Mouse (Mus musculus) midbrain, postnatal 0 days (tissue): ENCODE results near the gene Nemp2. TPM values are rescaled to one million over a fixed set of nuclear protein-coding genes. Genes with fewer than 3 reads are reported as not detected.
A peak's percentile ranks its signal among the peaks of the same experiment; 100 is the strongest.

ENCODE experiments used
- ATAC-seq: fragments of 200-750 bp; cut with Nextera tagmentation; 2 replicates; pipeline ENCODE4 v1.8.0; 2017; ENCODE audit warnings: moderate number of reproducible peaks, mild to moderate bottlenecking, moderate TSS enrichment, moderate library complexity; ENCODE audit not compliant: low FRiP score
- DNase-seq: peaks from one replicate; pipeline ENCODE4 v3.0.0-alpha.2; 2015; ENCODE audit warnings: low spot score
- H3K27ac ChIP-seq: fragments of 300-500 bp; sonication (generic); 2 replicates; pipeline ENCODE4 v1.5.1; 2014; ENCODE audit warnings: low read depth, mild to moderate bottlenecking, low read length, mixed read lengths
- H3K27me3 ChIP-seq: fragments of 300-500 bp; sonication (generic); 2 replicates; pipeline ENCODE4 v1.6.1; 2014; ENCODE audit warnings: low read length, control low read depth, mixed read lengths; ENCODE audit not compliant: insufficient read depth
- H3K36me3 ChIP-seq: fragments of 300-500 bp; sonication (generic); 2 replicates; pipeline ENCODE4 v1.6.1; 2014; ENCODE audit warnings: low read length, control low read depth, mixed read lengths; ENCODE audit not compliant: insufficient read depth
- H3K4me1 ChIP-seq: fragments of 300-500 bp; sonication (generic); 2 replicates; pipeline ENCODE4 v1.6.1; 2014; ENCODE audit warnings: mild to moderate bottlenecking, control low read depth, antibody characterized with exemption, low read length, mixed read lengths; ENCODE audit not compliant: insufficient read depth
- H3K4me2 ChIP-seq: fragments of 300-500 bp; sonication (generic); 2 replicates; pipeline ENCODE4 v1.6.1; 2014; ENCODE audit warnings: low read depth, mild to moderate bottlenecking, low read length, mixed read lengths; ENCODE audit not compliant: poor library complexity, severe bottlenecking
- H3K4me3 ChIP-seq: fragments of 300-500 bp; sonication (generic); 2 replicates; pipeline ENCODE4 v1.5.1; 2014; ENCODE audit warnings: low read depth, mild to moderate bottlenecking, low read length, moderate library complexity
- H3K9ac ChIP-seq: fragments of 300-500 bp; sonication (generic); replicated peaks from 2 replicates; pipeline ENCODE4 v1.6.1; 2014; ENCODE audit warnings: mild to moderate bottlenecking, low read length, moderate library complexity, mixed read lengths; ENCODE audit not compliant: poor library complexity, severe bottlenecking
- H3K9me3 ChIP-seq: fragments of 300-500 bp; sonication (generic); 2 replicates; pipeline ENCODE4 v1.6.1; 2016; ENCODE audit warnings: low read length, control low read depth
- CTCF ChIP-seq: IDR thresholded peaks from 2 replicates; pipeline ENCODE4 v1.5.1; 2016; ENCODE audit warnings: antibody characterized with exemption, mild to moderate bottlenecking
- WGBS: fragments of 180-500 bp; shearing (Covaris S2); extraction: QIAGEN DNeasy Blood & Tissue Kit; methylation state at CpG from one replicate; pipeline ENCODE4 v1.1.7; 2014; 5-methylcytosine and 5-hydroxymethylcytosine counted together
- polyA plus RNA-seq: library from polyadenylated mRNA; unstranded; fragments of >200 nt; fragmentation: Nextera tagmentation; extraction: Ambion mirVana; gene quantifications from 2 replicates; pipeline ENCODE4 v1.2.1, GENCODE M21; 2015
- total RNA-seq: library from RNA; depleted of rRNA; stranded (reverse); fragments of >200 nt; gene quantifications from 2 replicates; pipeline ENCODE4 v1.2.3, GENCODE M21; 2014

Nemp2 gene
- total and polyA plus RNA-seq, 2 experiments from 2014 or later: 3.4 to 7.5 TPM

DNA sequence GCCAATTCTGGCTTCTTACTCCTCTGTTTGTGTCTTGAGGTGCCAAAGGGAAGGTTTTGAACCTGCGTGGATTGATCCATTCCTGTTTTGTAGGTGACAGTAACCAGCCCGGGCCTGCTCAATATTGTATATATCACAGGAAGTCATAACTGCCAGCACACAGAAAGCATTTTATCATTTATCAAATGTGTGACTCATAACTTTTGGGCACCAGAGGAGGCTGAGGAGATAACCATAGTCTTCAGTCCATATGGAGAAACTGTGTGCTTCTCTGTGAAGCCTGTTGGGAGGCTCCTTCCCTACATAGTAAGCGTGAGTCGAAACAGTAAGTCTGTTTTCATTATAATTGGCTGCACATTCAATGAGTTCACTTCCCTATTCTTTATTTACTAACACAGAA is 10.2 kb downstream of the Nemp2 start:
- no peak for TF ChIP-seq CTCF
- Histone ChIP-seq H3K36me3 (peaks cover 7% of the 10 kb centered on the region; the same call in 1 of the 2 replicates), H3K4me3 (no peak overlapping the region), H3K9ac (no peak overlapping the region), H3K9me3 (no peaks in the 10 kb centered on the region), H3K27ac (no peak overlapping the region), H3K27me3 (no peaks in the 10 kb centered on the region), H3K4me1 (no peaks in the 10 kb centered on the region), H3K4me2 (no peak overlapping the region)
- DNase-seq (no peak), ATAC-seq (no peak)
- WGBS: 95% methylated on average over 4 of the region's 4 CpGs

- 78% methylated on average over 11 of the region's 11 CpGs for WGBS
- Histone ChIP-seq H3K27ac (no peak overlapping the region), H3K9me3 (no peaks in the 10 kb centered on the region), H3K36me3 (peaks cover 10% of the 10 kb centered on the region; the same call in 1 of the 2 replicates), H3K4me3 (no peak overlapping the region), H3K27me3 (no peaks in the 10 kb centered on the region), H3K9ac (no peak overlapping the region), H3K4me2 (no peak overlapping the region), H3K4me1 (no peaks in the 10 kb centered on the region)
- DNase-seq (peak; percentile 90), ATAC-seq (peak; percentile 88)
- TF ChIP-seq CTCF: peak; percentile 86
Measured at GRCm38 (mm10) chr1:52648153-52649027, 17.9 kb downstream of the Nemp2 start.

DNA sequence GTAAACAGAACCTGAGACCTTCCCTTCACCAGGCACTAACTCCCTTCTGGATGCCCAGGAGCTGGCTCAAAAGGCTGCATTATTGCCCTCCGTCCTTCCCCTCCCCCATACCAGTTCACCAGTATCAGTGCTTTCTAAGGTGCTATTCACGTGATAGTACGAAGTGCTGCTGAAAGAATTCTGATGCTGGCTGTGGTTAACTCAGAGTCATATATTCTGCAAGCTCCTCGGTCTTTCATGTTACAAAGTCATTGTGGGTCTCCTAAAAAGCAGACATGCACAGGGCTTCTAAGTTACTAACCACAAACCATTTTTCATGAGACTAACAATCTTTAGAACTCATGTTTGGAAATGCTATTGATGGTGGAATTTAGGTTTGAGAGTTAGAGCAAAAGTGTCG is 19.6 kb downstream of the Nemp2 start:
- Histone ChIP-seq H3K27me3 (no peaks in the 10 kb centered on the region), H3K4me2 (no peak overlapping the region), H3K36me3 (peaks cover 10% of the 10 kb centered on the region; the same call in 1 of the 2 replicates), H3K4me3 (no peak overlapping the region), H3K9ac (no peak overlapping the region), H3K9me3 (no peaks in the 10 kb centered on the region), H3K27ac (no peak overlapping the region), H3K4me1 (no peaks in the 10 kb centered on the region)
- no peak for TF ChIP-seq CTCF
- ATAC-seq: no peak
- no peak for DNase-seq
- 94% methylated on average over 5 of the region's 5 CpGs for WGBS

DNA sequence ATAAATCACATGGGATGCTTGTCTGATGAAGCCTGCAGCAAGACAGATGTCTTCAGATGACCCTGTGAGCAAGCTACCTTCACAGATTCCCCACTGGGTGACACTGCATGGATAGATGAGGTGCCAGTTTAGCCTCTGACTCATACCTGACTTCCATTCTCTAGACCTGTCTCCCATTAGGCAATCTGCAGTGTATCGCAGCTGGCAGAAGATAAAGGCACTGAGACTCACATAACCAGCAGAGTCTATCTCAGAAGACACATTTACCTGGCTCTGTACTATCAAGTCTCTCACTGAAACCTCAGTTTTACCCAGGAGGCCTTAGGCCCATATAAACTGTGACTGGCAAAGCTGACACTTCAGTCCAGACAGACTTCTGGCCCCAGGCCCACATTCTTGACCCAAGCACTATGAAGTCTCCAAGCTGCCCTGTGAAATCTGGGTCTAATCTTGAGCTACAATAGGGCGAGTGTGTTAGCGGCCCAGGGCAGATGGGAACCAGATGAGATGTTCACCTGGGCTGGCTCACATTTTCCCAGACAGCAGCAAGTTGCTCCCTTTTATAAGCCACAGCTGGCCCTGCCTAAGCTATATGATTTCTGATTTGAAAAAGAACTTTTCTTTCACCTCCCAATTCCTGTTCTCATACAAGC is 22.2 kb downstream of the Nemp2 start:
- no peak for ATAC-seq

GRCm38 (mm10) chr1:52653366-52653765 is 22.9 kb downstream of the Nemp2 start:
- H3K4me3 ChIP-seq: no peak overlapping the region
- no peak for TF ChIP-seq CTCF
- H3K36me3 ChIP-seq: peaks cover 13% of the 10 kb centered on the region; the same call in 1 of the 2 replicates
- DNase-seq (no peak), ATAC-seq (no peak)
- no peak overlapping the region for H3K9ac ChIP-seq
- no peaks in the 10 kb centered on the region for H3K27me3 ChIP-seq
- WGBS: 91% methylated on average over 1 of the region's 1 CpGs
- H3K4me1 ChIP-seq: no peaks in the 10 kb centered on the region
- no peak overlapping the region for H3K27ac ChIP-seq
- H3K4me2 ChIP-seq: no peak overlapping the region
- no peaks in the 10 kb centered on the region for H3K9me3 ChIP-seq

More for the DNA sequence above, 22.2 kb downstream of the Nemp2 start:
- Histone ChIP-seq H3K9me3 (no peaks in the 10 kb centered on the region), H3K9ac (no peak overlapping the region), H3K27ac (no peak overlapping the region), H3K27me3 (no peaks in the 10 kb centered on the region), H3K4me3 (no peak overlapping the region), H3K4me1 (no peaks in the 10 kb centered on the region), H3K36me3 (peaks cover 8% of the 10 kb centered on the region; the same call in 1 of the 2 replicates), H3K4me2 (no peak overlapping the region)
- TF ChIP-seq CTCF: no peak
- DNase-seq: no peak
- 90% methylated on average over 3 of the region's 3 CpGs for WGBS

DNA sequence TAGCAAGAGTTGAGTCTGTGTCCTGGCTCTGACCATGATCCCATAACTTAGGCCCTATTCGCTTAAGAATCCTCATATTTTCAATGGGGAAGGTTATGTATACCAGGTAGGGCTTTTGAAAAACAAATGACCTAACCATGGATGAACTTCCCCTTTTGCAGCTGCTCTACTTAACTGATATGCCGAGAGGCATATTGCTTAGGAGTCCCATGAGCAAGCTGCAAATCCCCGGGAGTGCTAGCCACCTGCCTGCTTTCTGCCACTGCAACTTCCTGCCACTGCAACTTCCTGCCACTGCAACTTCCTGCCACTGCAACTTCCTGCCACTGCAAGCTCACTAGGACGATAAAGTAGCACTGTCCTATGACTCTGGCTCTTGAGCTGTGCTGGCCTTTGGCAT is 24.6 kb downstream of the Nemp2 start:
- H3K27ac ChIP-seq: no peak overlapping the region
- H3K4me3 ChIP-seq: no peak overlapping the region
- TF ChIP-seq CTCF: no peak
- WGBS: 84% methylated on average over 4 of the region's 4 CpGs
- DNase-seq: no peak
- H3K9ac ChIP-seq: no peak overlapping the region
- H3K27me3 ChIP-seq: no peaks in the 10 kb centered on the region
- no peak overlapping the region for H3K4me2 ChIP-seq
- no peaks in the 10 kb centered on the region for H3K9me3 ChIP-seq
- H3K36me3 ChIP-seq: peaks cover 17% of the 10 kb centered on the region
- no peak for ATAC-seq
- H3K4me1 ChIP-seq: no peaks in the 10 kb centered on the region
